Mouse (Mus musculus) brain, embryonic 14.5 days (tissue): Measurements from ENCODE around the gene Duoxa1. TPM values are rescaled to one million over a fixed set of nuclear protein-coding genes. Genes with fewer than 3 reads are reported as not detected.
"Not testable (repeated sequence)": the region's sequence is repeated elsewhere in the genome, so short reads cannot be mapped to it uniquely, and the experiment has no call there.

Source experiments
- DNase-seq: peaks from one replicate; pipeline ENCODE4 v3.0.0-alpha.2; 2011; ENCODE audit warnings: low read depth
- CTCF ChIP-seq: fragments of 200-500 bp; IDR thresholded peaks from 2 replicates; pipeline ENCODE4 v1.5.1; 2012; ENCODE audit warnings: inconsistent platforms, mild to moderate bottlenecking, moderate library complexity, borderline replicate concordance; ENCODE audit not compliant: insufficient read depth, insufficient read length; ENCODE audit errors: extremely low read depth
- POLR2A ChIP-seq: fragments of 200-500 bp; IDR thresholded peaks from 2 replicates; pipeline ENCODE4 v1.6.1; 2012; ENCODE audit warnings: mild to moderate bottlenecking, inconsistent platforms, borderline replicate concordance; ENCODE audit not compliant: poor library complexity, insufficient read depth, insufficient read length, severe bottlenecking; ENCODE audit errors: extremely low read depth
- polyA plus RNA-seq: library from polyadenylated mRNA; depleted of rRNA; stranded (reverse); fragments of >200 nt; gene quantifications from 2 replicates; pipeline ENCODE4 v1.2.3, GENCODE M21; 2012

Gene Duoxa1
- polyA plus RNA-seq, 1 experiment, result 0.18 TPM

DNA sequence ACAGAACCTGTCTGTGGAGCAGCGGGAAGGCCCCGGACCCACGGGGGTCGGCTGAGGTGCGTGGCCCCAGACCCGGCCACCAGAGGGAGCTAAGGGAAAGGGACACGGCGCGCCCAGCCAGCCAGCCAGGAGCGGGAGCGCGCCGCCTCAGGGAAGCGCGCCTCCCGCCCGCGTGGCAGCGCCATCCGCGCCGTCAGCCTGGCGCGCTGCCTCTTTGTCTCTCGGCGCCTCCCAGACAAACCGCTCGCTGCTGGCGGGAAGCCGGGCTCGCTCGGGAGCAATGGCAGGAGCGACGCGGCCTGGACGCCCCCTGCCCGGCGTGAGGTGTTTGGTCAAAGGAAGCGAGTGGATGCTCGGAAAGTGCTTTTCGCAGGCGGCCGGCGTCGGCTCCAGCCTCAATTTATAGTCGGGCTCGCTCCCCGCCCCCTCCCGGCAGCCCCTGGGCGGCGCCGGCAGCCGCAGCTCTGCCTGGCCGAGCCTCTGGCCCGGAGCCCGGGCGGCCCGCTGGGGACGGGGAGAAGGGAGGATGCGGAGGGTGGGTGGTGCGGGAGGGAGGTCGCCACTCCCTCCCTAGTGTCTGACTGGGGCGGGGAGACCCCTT lies 35.1 kb upstream of the Duoxa1 start:
- peak; percentile 93 for DNase-seq
- TF ChIP-seq POLR2A, result peak; percentile 98
- peak; percentile 71 for TF ChIP-seq CTCF

DNA sequence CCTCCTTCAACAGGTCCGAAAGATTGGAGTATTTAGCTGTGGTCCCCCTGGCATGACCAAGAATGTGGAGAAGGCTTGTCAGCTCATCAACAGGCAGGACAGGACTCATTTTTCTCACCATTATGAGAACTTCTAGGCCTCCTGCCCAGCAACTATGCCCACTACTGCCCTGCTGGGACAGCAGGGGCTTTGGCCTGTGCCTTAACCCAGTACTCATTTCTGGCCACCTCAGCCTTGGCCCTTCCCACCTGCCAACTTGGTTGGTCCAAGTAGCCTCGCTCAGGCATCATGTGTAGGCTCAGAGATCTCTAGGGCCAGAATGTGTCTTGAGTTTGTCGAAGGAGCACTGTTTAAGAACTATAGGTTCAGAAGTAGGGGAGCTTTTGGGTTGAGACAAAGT lies 33.7 kb upstream of the Duoxa1 start:
- DNase-seq, result no peak
- TF ChIP-seq POLR2A, result no peak
- TF ChIP-seq CTCF, result no peak

GRCm38 (mm10) chr2:122346164-122346563 lies 32.6 kb upstream of the Duoxa1 start:
- not testable (repeated sequence) for DNase-seq

DNA sequence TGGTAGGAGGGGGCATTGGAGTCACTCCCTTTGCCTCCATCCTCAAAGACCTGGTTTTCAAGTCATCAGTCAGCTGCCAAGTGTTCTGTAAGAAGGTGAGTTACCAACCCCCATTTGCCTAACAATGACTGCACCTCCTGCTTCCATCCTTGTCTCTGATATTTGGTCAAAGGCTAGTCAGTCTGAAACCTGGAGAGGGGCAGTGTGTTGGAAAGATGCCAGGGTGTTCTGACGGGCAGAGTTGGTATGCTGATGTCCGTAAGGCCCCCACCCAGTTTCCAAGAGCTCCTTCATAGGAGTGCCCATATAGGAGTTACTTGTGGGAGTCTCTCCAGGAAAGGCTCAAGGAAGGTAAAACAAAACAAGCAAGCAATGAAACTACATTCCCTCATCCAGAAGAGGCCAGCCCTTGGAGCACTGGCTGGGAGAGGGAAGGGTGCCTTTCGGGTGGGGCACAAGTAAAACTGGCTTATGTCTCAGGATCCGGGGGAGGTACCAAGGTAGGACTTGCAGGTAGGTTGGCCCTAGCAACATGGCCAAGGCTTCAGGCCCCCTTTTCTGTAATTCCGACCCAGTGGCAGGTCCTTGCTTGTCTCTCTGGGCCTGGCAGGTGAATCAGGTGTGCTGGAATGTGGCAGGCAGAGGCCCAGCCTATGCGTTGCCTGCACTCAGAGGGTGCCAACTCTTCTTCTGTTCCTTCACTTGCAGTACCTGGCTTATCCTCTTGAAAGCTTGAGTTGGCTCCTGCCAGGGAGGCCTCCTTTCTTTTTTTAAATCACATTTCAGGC lies 31.8 kb upstream of the Duoxa1 start:
- DNase-seq, result no peak
- TF ChIP-seq CTCF (no peak), POLR2A (no peak)

GRCm38 (mm10) chr2:122337291-122337690 lies 23.8 kb upstream of the Duoxa1 start:
- peak; percentile 30 for DNase-seq
- TF ChIP-seq POLR2A (no peak), CTCF (no peak)

DNA sequence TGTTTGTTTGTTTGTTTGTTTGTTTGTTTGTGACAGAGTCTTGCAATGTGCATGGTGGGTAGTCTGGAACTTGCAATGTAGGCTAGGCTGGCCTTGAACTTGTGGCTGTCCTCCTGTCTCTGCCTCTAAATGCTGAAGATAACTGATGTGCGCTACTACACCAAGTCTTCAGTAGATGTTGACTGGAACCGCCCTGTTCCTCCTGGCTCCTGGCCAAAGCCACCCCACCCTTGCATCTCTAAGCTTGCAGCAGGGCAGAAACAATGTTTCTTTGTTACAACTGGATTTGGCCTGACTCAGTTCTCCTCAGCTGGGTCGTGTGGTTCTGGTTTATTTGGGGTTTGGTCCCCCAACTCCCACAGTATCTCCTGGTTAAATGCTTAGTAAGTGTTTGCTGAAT lies 20.6 kb upstream of the Duoxa1 start:
- TF ChIP-seq CTCF, result no peak
- TF ChIP-seq POLR2A, result no peak
- no peak for DNase-seq

GRCm38 (mm10) chr2:122332222-122332621 lies 18.7 kb upstream of the Duoxa1 start:
- DNase-seq, result no peak
- TF ChIP-seq CTCF (no peak), POLR2A (no peak)

DNA sequence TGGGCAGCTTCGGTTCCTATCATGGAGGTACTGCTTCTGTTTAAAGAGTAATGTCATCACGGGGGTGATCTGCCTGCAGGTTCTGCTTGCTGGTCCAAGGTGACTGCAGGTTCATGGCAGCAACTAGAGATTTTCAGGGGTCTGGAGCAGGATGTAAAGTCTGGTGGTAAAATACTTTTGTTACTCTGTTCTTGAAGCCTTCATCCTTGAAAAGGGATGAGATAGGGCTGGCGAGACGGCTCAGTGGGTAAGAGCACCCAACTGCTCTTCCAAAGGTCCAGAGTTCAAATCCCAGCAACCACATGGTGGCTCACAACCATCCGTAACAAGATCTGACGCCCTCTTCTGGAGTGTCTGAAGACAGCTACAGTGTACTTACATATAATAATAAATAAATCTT lies 16.8 kb upstream of the Duoxa1 start:
- DNase-seq, result not testable (repeated sequence)

GRCm38 (mm10) chr2:122327986-122328385 lies 14.5 kb upstream of the Duoxa1 start:
- TF ChIP-seq CTCF (no peak), POLR2A (no peak)
- DNase-seq, result no peak

DNA sequence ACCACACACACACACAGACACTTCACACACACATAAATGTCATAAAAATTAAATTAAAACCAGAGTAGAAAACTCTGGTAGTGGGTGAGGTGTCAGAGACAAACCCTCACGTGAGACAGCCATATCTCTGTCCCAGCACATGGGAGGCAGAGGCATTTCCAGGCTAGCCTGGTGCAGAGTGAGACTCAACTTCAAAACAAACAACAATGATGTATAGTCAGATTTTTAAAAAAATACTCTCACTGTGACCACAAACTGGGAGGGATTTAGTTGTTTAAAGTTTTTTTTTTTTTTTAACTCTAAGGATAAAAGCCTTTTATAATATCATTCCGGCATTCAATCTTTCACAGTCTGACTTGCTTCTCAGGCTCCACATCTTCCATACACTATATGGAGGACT lies 11.8 kb upstream of the Duoxa1 start:
- no peak for DNase-seq
- TF ChIP-seq CTCF (no peak), POLR2A (no peak)

DNA sequence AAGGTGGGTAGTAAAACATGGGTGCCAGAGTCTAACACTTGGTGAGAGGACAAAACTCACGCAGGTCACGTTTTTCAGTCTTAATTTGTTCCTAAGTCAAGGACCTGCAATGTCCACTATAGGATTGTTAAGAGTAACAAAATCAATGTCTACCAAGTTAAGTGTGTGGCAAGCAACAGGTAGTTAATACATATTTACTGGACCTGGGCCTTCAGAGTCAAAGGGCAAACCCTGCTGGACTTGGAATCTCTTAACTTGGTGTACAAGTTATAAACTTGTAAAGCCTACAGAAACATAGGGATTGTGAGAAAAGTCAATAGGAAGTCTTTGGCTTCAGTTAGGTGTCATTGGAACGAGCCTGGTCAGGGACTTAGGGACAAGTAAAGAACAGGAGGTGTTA lies 11.1 kb upstream of the Duoxa1 start:
- DNase-seq, result no peak
- TF ChIP-seq POLR2A (no peak), CTCF (no peak)

DNA sequence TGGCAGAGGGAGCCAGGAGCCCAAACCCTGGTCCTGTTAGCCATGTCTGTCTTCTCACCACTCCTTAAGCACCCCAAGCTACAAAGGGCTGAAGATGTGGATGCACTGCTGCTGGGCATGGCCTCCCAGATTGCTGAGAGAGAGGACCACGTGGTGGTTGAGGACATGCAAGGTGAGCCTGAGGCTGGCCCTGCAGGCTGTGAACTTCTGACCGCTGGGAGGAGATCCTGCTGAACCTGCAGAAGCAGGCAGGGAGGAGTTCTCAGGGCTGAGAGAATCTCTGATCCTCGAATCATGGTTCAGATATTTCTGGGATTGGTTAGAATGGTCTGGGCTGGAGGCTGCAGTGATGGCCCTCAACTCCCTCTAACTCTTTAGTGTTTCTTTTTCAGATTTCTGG lies 10.4 kb upstream of the Duoxa1 start:
- TF ChIP-seq POLR2A (no peak), CTCF (no peak)
- no peak for DNase-seq
